Mouse (Mus musculus) urinary bladder, adult 2 months (tissue): ENCODE results near the gene Cit. TPM values are rescaled to one million over a fixed set of nuclear protein-coding genes. Genes with fewer than 3 reads are reported as not detected.

Experiments
- DNase-seq: peaks from one replicate; pipeline ENCODE4 v3.0.0; 2022; ENCODE audit warnings: low spot score
- polyA plus RNA-seq: library from polyadenylated mRNA; depleted of rRNA; stranded (reverse); fragments of >200 nt; gene quantifications from 2 replicates; pipeline ENCODE4 v1.2.3, GENCODE M21; 2012

Gene Cit
- polyA plus RNA-seq, 1 experiment, result 4.9 TPM

DNA sequence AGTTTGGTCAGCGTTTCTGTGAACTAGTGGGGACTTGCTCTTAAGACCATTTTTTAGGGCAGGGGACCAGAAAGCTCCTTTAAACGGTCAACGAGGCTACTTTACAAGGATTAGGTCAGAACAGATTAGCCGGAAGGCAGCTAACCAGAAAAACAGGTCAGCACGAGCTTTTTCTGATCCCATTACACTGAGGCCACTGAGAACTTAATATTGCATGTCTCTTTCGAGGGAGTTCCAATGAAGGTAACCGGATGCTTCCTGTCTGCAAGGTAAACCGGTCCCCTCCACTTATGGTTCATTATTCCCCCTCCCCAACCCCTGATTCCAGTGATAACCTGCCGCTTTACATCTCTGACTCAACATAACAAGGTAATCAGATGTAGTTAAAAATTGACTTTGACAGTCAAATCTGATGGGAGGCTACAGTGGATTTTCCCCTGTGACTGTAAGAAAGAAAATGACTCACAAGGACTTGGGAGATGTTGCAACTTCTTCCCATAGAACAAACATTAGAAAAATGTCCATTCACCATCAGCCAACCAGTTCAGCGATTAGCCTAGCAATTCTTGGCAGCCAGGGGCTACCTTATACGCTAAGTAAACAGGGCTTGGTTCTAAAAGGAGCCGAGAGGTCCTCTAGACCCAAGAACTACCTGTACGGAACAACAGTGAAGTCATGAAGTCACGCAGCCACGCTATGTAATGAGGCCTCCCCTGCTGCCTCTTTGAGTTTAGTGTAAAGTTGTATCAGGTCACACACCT lies 164.2 kb downstream of the Cit start:
- DNase-seq, result no peak

DNA sequence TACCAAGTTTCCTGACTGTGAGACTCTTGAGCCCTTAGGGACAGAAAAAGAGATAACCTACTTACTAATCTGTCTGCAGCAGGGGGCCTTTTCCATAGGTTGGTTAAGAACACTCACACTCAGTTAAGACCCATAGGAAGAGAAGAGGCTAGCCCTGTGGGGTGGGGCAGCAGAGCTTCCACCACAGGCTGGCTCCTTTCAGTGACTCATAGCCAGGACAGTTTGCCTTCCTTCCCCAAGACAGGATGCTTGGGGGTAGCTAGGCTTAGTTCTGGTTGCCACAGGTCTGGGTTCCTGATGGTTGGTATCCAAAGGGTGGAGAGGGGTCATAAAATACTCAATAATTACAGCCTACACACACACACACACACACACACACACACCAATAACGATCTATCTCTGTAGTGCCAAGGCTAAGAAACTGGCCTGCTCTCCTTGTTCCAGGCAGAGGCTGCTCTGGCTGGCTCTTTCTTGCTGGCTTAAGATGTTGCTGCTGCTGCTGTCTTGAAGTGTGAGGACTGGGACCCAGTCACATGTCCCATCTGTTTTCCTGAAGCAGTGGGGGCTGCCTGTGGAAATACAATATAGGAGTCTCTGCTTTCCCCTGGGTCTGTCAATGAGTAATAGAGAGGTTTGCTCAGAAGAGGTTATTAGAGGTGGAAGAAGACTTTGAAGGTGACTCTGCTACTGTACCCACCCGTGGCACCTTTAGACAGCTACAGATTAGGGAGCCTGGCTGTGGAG lies 165.0 kb downstream of the Cit start:
- DNase-seq, result no peak

DNA sequence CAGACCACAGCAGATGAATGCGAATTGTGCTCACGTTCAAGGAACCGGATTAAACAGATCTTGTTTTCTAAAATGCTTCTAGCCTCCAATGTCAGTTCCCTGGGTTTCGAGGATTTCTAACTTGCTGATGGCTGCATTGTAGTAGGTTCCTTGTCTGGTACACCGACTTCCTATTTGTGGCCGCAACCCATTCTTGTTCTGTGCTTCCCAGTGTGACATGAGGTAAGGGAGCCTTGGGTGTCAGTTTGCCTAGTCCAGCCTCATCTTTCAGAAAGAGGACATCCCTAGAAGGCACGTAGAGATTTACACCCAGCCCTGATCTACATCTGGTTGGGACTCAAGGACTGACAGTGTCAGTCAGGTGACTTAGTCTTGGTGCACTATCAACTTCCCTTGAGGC lies 166.6 kb downstream of the Cit start:
- no peak for DNase-seq

DNA sequence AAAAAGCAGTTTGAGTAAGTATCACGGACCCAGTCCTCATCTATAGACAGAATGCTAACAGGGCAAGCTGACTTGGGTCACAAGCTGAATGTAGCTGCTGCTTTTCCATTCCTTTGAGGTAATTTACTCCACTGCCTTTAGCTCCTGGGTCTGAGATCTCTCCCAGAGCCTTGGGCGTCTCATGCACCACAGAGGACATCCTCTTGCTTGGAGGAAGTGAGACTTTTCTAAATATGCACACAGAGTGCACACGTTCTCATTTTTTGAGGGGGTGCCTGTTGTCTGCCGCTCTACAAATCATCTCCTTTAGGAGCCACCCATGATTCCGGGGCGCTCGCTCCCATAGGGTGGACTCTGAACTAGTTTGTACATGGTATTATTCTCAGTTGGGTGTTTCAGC lies 167.4 kb downstream of the Cit start:
- no peak for DNase-seq

DNA sequence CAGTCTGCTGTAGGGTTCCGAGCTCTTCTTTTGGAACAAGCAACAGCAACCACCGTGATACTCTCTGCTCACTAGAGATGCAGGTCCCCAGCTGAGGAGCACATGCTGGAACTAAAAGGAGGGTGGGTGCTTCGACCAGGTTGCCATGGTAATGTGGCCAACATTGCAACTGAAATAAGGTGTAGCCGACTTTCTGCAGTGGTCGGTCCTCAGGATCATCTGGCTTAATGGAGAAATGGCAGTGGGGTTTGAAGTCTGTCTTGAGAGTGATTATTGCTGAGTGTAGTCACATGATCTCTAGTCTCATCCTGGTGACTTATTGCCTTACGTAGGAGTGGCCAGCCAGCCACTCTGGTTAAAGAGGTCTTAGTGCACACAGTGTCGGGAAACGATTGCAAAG lies 168.7 kb downstream of the Cit start:
- no peak for DNase-seq

DNA sequence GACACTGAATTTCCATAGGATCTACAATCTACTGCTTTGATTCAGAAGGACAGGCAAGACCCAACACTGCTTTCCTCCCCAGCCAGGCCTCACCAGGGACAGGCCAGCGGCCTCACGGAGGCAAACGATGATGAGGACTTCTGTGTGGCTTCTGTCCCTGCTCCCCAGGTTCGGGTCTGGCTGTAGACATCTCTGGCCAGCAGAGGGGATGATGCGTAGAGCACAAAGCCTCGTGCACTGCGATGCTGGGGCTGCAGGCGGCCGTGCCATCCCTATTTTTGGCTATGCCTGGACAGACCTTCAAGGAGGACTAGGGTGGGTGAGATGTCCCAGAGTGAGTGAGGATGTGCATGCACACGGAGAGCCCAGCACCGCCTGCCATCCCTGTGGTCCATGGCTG lies 169.2 kb downstream of the Cit start:
- no peak for DNase-seq

DNA sequence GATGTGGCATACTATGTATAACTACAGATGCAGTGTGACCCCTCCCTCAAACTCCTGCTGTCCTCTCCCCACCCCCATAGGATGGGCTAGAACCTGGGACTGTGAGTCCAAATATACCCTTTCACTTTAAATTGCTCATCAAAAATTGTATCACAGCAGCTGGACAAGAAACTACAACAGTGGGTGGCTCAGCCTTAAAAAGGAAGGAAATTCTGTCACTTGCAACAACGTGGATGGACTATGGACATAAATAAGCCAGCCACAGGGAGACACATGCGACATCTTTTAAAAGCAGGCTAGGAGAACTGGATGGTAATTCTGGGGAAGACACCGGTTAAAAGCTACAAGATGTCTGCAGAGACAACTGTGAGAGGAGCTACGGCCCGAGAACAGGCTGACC lies 171.5 kb downstream of the Cit start:
- no peak for DNase-seq

DNA sequence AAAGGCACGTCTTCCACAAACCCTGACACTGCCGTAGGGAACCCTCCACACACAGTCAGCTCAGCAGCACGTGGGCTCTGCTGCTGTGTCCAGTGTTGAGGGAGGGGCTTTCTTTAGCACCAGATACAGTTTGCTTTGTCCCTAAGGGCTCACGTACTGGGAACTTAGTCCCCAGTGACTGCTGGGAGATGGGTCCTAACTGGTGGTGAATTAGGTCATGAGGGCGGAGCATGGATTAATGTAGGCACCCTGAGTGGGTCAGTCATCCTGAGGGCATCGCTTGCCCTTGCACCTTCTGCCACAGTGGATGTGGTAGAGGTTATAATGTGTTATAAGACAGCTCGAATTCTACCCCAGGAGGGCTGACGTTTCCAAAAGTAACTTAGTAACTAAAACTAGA lies 172.3 kb downstream of the Cit start:
- no peak for DNase-seq

DNA sequence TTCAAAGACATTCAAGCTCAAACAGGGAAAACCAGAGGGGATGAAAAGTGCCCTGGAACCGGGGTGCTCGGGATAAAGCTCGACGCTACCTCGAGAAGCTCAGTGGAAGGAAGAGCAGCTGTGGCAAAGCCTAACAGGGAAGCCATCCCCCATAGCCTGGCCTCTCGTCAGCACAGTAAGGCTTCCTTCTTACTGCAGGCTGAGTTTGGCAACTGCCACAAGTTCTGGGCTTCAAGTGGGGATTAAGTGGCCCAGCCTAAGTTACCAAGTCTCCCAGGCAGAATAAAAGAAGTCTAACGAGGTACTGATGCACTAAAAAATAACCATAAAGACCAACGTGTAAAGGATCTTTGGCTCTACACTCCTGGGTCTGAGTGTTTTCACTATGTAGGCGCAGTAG lies 173.1 kb downstream of the Cit start:
- DNase-seq, result no peak

DNA sequence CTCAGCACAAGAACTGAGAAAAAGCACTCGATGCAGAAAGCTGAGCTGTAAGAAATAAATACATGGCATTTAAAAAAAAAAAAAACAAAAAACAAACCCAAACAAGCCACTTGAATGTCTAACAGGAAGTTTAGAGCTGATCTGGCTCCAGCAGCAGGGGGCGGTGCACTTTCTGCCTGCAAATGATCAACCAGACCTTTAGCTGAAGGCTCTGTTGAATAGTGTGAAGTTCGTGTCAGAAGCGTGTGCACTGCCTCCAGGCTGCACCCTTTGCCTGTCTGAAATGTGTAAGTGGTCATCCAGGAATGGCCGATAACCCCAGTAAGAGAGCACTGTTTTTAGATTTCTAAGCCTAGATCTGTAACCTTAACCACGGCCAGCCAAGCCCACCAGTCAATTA lies 173.7 kb downstream of the Cit start:
- no peak for DNase-seq

DNA sequence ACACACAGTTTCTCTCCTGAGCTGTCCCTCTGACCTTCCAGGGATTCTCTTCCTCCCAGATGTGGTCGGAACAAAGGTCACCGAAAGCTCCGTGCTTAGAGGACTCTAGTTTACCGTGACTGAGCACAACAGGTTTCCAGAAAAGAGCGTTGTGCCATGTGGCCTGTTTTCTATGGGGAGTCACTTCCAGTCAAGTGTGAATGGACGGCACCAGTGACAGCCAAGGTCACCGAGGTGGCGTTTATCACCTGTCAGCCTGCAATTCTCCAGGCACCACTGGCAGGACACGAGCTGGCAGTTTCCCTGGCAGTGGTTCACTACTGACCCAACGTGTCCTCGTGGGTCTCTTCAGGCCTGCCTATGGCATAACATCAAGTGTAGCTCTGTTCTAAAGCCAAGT lies 174.3 kb downstream of the Cit start:
- DNase-seq, result no peak

DNA sequence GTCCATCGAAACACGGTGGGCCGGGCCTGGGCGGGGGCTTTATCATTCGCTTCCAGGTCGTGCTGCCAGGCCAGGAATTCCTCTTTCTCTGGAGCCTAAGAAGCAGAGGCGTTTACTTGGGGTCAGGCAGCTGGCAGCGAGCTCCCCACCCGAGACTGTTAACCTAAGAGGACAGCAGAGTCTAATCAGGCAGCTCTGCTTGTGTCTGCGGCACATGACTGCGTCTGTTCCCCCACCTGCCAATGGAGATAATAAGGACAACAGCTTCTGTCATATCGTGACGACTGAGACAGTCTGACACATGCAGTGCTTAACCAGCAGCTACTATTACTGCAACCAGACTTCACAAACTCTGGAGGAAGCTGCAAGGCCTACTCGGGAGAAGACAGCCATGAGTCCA lies 176.5 kb downstream of the Cit start:
- DNase-seq, result no peak

DNA sequence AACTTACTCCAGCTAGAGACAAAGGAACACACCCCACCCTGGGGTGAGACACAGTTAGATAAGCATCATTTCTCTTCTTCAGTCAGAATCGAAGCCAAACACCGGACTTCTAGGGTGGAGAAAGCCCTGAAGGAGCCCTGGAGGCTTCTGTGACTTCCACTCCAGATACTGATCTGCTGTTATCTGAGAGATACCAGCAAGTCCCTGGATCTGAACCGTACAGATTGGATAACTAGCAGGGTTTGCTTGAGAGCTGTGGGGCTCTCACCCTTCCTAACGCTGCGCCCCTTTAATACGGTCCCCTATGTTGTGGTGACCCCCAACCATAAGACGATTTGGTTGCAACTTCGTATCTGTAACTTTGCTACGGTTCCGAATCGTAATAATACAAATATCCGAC lies 177.1 kb downstream of the Cit start:
- no peak for DNase-seq

DNA sequence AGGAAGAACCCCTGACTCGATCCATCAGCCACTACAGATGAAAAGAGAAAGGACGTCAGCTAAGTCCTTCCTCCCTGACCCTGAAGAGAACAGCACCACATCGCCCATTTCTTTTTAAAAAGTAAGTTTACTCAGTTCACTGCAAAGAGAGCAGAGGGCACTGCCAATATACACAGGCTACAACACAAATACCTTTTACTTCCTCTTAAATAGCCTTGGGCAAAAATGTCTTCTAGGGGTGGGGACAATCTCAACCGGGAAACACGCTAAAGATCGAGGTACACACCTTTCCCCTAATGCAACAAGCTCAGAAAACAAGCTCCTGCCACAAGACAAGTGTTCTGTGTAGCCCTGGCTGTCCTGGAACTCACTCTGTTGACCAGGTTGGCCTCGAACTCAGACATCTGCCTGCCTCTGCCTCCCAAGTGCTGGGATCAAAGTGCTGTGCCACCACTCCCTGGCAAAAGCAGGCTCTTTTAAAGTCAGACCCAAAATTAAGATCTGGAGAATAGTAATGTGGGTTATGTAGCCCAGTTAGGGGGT lies 177.7 kb downstream of the Cit start:
- no peak for DNase-seq

DNA sequence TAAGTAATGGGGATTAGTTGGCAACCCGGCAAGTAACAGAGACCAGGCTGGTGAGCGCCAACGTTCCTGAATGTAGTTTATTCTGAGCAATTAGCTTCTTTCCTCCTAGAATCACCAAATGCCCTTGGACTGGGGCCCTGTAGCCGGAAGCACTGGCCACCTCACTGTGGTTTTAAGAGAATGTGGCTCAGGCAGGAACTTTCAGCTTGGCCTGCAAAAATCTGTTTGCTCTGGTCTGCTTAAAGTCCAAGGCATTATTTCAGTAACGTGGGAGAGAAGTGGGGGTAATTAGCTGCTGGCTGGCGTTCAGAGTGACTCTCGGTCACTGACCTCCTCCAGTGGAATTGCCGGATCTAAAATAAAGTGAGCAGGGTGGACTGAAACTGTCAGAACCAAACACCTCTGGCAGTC lies 178.2 kb downstream of the Cit start:
- no peak for DNase-seq

DNA sequence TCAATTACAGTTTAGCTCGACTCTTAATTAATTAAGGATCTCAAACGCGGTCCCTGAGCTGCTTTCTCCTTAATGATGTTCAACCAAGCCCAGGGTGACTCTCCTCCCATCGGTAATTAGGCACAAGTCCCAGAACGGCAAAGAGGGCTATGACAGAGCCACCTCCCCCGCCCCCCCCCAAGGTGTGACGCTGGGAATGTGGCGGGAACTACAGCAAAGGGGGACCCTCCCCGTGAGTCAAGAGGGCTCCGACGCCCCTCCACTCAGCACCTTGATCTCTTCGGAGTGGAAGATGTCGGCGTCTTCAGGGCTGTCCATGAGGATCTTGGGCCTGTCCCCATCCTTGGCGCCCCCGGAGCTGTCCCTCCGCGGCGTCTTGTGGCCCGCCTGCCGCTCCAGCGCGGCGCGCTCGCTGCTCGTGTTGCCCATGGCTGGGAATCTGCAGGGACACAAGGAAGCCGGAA lies 178.8 kb downstream of the Cit start:
- no peak for DNase-seq

DNA sequence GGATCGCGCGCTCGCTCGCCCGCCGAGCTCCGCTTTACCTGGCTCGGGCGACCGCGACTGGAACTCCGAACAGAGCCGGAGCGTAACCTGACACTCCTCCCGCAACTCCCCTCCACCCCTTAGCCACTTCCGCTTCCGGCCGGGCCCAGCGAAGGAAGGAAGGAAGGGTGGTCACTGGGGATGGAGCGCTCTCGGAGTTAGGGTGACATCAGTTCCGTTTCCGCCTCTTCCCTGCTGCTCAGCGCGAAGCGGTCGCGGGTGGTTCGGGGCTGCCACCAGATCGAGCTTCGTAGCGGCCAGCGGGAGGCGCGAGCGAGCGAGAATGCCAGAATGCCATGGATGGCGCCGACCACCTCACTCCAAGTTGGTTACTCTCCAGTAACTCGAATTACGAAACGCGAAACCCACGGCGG lies 179.3 kb downstream of the Cit start, which contains the start of gene Prkab1:
Gene Prkab1, minus strand, starts transcription at position 182 of the 413 bp plus-strand sequence.
- DNase-seq, result peak; percentile 87

DNA sequence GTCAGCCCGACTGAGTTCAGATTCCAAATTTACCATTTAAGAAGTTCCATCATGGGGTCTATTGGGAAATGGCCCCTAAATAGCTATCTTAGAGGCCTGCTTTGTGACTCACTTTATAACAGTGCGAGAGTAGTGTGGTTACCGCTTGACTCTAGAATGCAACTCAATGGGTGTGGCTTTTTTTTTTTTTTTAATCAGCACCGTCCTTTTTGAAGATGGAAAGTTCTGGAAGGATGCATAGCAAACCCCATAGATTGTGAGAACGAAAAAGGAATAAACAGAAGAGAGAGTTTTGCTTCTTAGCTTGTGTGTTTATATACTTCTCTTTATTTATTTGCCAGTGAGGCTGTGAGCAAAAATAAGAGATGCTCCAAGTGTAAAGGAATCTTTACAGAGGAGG lies 181.0 kb downstream of the Cit start:
- no peak for DNase-seq

DNA sequence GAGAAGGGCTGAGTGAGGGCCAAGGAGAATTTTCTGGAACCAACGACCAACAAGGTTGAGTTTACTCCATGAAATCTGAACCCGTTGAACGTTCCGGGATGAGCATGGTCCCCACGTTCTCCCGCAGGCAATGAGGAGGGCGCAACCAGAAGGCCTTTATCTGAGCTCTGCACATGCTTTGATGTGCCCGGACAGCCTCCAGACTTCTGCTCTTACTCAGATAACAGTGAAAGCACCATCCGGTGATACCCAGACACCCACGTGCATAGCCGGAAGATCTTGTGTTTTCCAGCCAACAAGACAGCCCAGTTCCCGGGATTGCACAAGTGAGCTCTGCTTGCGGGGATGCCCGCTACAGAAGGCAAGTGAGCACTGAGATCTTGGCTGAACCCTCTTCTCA lies 181.5 kb downstream of the Cit start:
- DNase-seq, result no peak

DNA sequence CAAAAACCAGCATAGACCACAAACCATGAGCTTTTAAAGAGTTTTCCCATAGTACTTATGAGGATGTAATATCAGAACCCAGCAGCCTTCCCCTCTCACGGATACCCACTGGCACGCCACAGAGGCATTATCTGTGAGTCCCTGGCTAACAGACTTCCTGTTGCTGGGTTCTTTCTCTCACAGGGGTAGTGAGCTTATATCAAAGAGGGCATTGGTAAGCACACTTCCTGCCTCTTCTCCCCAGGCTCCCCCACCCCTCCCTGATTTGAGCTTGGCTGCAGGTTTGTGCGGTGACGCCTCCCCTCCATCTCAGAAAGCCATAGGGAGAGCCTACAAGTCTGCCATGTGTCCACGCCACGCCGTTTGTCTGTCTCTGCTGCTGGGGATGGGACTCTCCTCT lies 184.0 kb downstream of the Cit start:
- no peak for DNase-seq

DNA sequence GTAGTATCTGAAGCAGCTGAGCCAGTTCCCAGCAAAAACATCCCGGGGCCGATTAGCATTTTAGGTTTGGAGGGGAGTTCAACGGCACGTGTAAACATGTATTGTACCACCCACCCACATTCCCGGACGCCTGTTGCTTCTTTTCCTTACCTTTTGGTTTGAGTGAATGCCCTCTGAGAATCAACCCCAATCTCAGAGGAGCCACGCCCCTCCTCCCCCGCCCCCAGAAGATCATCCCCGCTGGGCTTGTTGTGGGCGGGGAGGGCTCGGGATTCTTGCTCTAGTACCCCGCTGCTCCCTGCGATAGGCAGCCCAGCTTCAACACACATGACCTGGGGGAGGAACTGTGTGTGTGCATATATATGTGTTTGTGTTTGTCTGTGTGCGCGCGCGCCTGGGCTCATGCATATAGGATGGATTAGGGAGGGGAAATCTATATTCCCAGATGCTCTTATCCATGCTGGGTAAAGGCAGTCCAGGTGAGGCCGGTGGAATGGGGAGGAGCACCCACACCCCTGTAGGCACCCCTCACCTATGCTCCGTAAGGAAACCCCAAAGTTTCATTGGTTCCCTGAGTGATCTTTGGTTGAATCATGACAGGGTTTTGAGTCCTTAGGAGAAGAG lies 185.6 kb downstream of the Cit start:
- DNase-seq, result no peak

DNA sequence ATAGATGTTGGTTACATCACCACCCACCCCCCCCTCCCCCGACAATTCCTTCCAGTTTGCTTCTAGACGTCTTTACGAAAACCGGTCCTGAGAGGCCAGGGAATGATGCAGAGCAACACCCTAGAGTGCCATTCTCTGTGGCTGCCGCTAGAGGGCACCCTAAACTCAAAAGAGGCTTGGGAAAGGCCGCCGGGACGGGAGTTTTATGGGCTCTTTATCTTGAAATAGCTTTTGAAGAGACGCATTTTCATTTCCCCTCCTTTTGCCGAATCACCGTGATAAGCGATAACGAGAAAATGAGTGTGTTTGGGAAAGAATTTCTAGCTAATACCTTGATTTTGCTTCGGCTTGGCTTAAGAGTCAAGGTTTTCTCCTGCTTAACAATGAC lies 186.1 kb downstream of the Cit start:
- no peak for DNase-seq

DNA sequence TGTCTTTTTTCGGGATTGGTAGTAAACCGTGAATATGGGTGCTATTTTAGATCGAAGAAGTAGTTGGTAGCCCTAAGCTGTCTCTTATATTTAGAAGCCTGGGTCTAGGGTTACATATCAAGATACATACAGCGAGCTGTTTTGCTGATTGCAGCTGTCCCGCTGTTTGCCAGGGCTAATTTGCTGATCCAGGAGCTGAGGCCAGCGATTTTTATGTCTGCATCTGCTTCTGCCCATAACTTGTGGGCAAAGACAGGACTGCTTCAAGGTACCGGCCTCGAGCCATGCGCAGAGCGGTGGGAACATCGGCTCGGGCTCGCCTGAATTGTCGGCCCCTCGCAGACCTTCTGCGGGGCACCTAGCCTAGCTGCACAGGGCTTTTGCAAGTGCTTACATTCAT lies 191.4 kb downstream of the Cit start:
- DNase-seq, result no peak
